Mouse (Mus musculus) lung, embryonic 15.5 days (tissue): ENCODE measurements around the gene Ift140. TPM values are rescaled to one million over a fixed set of nuclear protein-coding genes. Genes with fewer than 3 reads are reported as not detected.
A peak's percentile ranks its signal among the peaks of the same experiment; 100 is the strongest.

Source experiments
- ATAC-seq: fragments of 200-750 bp; cut with Nextera tagmentation; 2 replicates; pipeline ENCODE4 v1.8.0; 2017; ENCODE audit warnings: moderate number of reproducible peaks, borderline replicate concordance; ENCODE audit not compliant: low FRiP score, low TSS enrichment; ENCODE audit errors: extremely low read depth
- H3K27ac ChIP-seq: fragments of 300-500 bp; sonication (generic); 2 replicates; pipeline ENCODE4 v1.5.1; 2015; ENCODE audit warnings: moderate library complexity, mild to moderate bottlenecking, inconsistent platforms
- H3K27me3 ChIP-seq: fragments of 300-500 bp; sonication (generic); 2 replicates; pipeline ENCODE4 v1.6.1; 2015; ENCODE audit warnings: inconsistent platforms
- H3K36me3 ChIP-seq: fragments of 300-500 bp; sonication (generic); 2 replicates; pipeline ENCODE4 v1.6.1; 2015; ENCODE audit warnings: inconsistent platforms
- H3K4me1 ChIP-seq: fragments of 300-500 bp; sonication (generic); 2 replicates; pipeline ENCODE4 v1.6.1; 2015; ENCODE audit warnings: inconsistent platforms
- H3K4me2 ChIP-seq: fragments of 300-500 bp; sonication (generic); 2 replicates; pipeline ENCODE4 v1.6.1; 2015; ENCODE audit warnings: inconsistent platforms, mild to moderate bottlenecking, moderate library complexity
- H3K4me3 ChIP-seq: fragments of 300-500 bp; sonication (generic); 2 replicates; pipeline ENCODE4 v1.5.1; 2015; ENCODE audit warnings: mild to moderate bottlenecking, inconsistent platforms
- H3K9ac ChIP-seq: fragments of 300-500 bp; sonication (generic); 2 replicates; pipeline ENCODE4 v1.6.1; 2015; ENCODE audit warnings: inconsistent platforms
- H3K9me3 ChIP-seq: fragments of 300-500 bp; sonication (generic); 2 replicates; pipeline ENCODE4 v1.6.1; 2016; ENCODE audit warnings: inconsistent platforms
- WGBS: fragments of 180-500 bp; shearing (Covaris S2); methylation state at CpG from one replicate; pipeline ENCODE4 v1.1.7; 2015; 5-methylcytosine and 5-hydroxymethylcytosine counted together
- polyA plus RNA-seq: library from polyadenylated mRNA; unstranded; fragments of >200 nt; fragmentation: Nextera tagmentation; extraction: Ambion mirVana; gene quantifications from 2 replicates; pipeline ENCODE4 v1.2.1, GENCODE M21; 2015

The Ift140 gene
- 17.0 and 18.1 TPM in 2 replicates for polyA plus RNA-seq

GRCm38 (mm10) chr17:25015655-25016291, at the start of gene Ift140, which contains the start of gene Cramp1l:
TSS of gene Ift140 (plus strand) at chr17:25016085.
TSS of gene Cramp1l (minus strand) at chr17:25015788.
- peaks cover 19% of the 10 kb centered on the region for H3K4me1 ChIP-seq
- peaks cover 21% of the 10 kb centered on the region for H3K36me3 ChIP-seq
- peak within 1 kb of the TSS; percentile 91 for H3K4me2 ChIP-seq
- H3K9me3 ChIP-seq = no peaks in the 10 kb centered on the region
- WGBS = under 1% methylated on average over 62 of the region's 62 CpGs
- peak within 1 kb of the TSS; percentile 97 for H3K9ac ChIP-seq
- no peaks in the 10 kb centered on the region for H3K27me3 ChIP-seq
- ATAC-seq = peak; percentile 98
- peak within 1 kb of the TSS; percentile 86 for H3K27ac ChIP-seq
- peak within 1 kb of the TSS; percentile 92 for H3K4me3 ChIP-seq

DNA sequence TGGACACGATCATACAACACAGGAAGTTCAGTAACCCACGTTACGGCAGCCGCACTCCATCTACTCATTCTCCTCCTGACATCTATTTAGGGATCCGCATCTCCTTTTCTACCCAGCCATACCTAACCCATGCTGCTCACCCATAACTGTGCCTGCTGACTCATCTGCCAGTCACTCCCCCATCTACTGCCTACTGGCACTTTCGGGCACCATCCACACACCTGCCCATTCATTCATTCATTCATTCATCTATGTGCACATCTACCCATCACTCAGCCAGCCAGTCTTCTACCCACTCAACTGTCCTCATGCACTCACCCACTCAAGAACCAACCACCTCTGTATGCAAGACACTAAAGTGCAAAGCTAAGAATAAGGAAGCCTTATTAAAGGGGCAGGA, 28.7 kb upstream of the Ift140 start:
- no peak overlapping the region for H3K4me3 ChIP-seq
- no peak overlapping the region for H3K9ac ChIP-seq
- peaks cover 88% of the 10 kb centered on the region for H3K36me3 ChIP-seq
- no peak for ATAC-seq
- H3K9me3 ChIP-seq = no peaks in the 10 kb centered on the region
- WGBS = 90% methylated on average over 6 of the region's 6 CpGs
- no peak overlapping the region for H3K27ac ChIP-seq
- no peak overlapping the region for H3K4me2 ChIP-seq
- H3K4me1 ChIP-seq = no peaks in the 10 kb centered on the region
- H3K27me3 ChIP-seq = no peaks in the 10 kb centered on the region

- WGBS = 91% methylated on average over 6 of the region's 6 CpGs
- H3K9me3 ChIP-seq = no peaks in the 10 kb centered on the region
- H3K36me3 ChIP-seq = peaks cover 88% of the 10 kb centered on the region
- H3K27ac ChIP-seq = no peak overlapping the region
- H3K4me3 ChIP-seq = no peak overlapping the region
- H3K4me1 ChIP-seq = no peaks in the 10 kb centered on the region
- H3K27me3 ChIP-seq = no peaks in the 10 kb centered on the region
- no peak overlapping the region for H3K4me2 ChIP-seq
- H3K9ac ChIP-seq = no peak overlapping the region
- no peak for ATAC-seq
Measured at GRCm38 (mm10) chr17:24994721-24995120, 21.2 kb upstream of the Ift140 start.

GRCm38 (mm10) chr17:25005102-25005501, 10.8 kb upstream of the Ift140 start:
- no peak overlapping the region for H3K27ac ChIP-seq
- no peaks in the 10 kb centered on the region for H3K4me1 ChIP-seq
- peaks cover 67% of the 10 kb centered on the region for H3K36me3 ChIP-seq
- H3K9ac ChIP-seq = no peak overlapping the region
- WGBS = 90% methylated on average over 3 of the region's 3 CpGs
- no peaks in the 10 kb centered on the region for H3K9me3 ChIP-seq
- ATAC-seq = no peak
- H3K4me3 ChIP-seq = no peak overlapping the region
- no peaks in the 10 kb centered on the region for H3K27me3 ChIP-seq
- H3K4me2 ChIP-seq = no peak overlapping the region

GRCm38 (mm10) chr17:25007480-25007879, 8.4 kb upstream of the Ift140 start:
- H3K9ac ChIP-seq = no peak overlapping the region
- no peak overlapping the region for H3K4me2 ChIP-seq
- H3K27me3 ChIP-seq = no peaks in the 10 kb centered on the region

GRCm38 (mm10) chr17:25013606-25014501, 2.0 kb upstream of the Ift140 start:
- WGBS = under 1% methylated on average over 72 of the region's 81 CpGs
- H3K4me2 ChIP-seq = peak overlapping the region; percentile 91
- H3K9ac ChIP-seq = peak overlapping the region; percentile 97
- H3K4me3 ChIP-seq = peak overlapping the region; percentile 92
- ATAC-seq = no peak
- H3K36me3 ChIP-seq = peaks cover 34% of the 10 kb centered on the region
- peaks cover 19% of the 10 kb centered on the region for H3K4me1 ChIP-seq
- H3K27ac ChIP-seq = peak overlapping the region; percentile 74
- H3K9me3 ChIP-seq = no peaks in the 10 kb centered on the region
- no peaks in the 10 kb centered on the region for H3K27me3 ChIP-seq

More at GRCm38 (mm10) chr17:25007480-25007879, 8.4 kb upstream of the Ift140 start:
- H3K9me3 ChIP-seq = no peaks in the 10 kb centered on the region
- H3K27ac ChIP-seq = no peak overlapping the region
- peaks cover under 1% of the 10 kb centered on the region; the same call in 1 of the 2 replicates for H3K4me1 ChIP-seq
- no peak for ATAC-seq
- no peak overlapping the region for H3K4me3 ChIP-seq
- H3K36me3 ChIP-seq = peaks cover 71% of the 10 kb centered on the region

DNA sequence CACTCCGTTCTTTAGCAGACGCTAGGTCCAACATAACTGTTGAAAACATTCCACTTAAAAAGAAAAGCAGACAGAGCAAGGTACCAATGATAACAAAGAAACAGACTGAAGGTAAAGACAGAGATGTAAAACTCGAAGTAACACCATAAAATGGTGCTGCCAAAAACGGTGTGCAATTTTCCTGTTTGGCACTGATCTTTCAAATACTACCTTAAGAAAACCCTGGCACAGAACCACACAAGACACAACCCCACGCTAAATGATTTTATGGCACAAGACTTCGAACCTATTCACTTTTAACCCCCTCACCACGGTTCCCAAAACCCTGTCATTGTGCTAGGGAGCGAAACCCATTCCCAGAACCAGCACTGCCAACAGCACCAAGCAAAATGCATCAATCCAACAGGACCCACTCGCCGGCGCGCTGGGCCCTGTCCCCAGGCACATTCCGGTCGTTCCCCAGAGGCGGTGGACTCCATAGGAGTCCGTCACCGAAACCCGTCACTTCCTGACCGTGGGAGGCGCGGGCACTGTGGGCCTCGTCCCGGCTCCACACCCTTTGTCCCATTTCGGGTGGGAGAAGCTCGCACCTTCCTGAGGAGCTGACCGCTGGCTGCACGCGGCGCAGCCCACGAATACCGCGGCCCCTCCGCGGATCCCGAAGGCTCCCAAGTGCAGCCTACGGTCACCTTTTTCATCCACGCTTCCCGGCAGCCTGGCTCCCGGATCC, 879 bp upstream of the Ift140 start:
- Histone ChIP-seq H3K4me1 (peaks cover 19% of the 10 kb centered on the region), H3K9ac (peak overlapping the region; percentile 97), H3K9me3 (no peaks in the 10 kb centered on the region), H3K4me3 (peak overlapping the region; percentile 92), H3K4me2 (peak overlapping the region; percentile 91), H3K27ac (peak overlapping the region; percentile 83), H3K36me3 (peaks cover 29% of the 10 kb centered on the region), H3K27me3 (no peaks in the 10 kb centered on the region)
- peak; percentile 17 for ATAC-seq
- under 1% methylated on average over 39 of the region's 39 CpGs for WGBS

DNA sequence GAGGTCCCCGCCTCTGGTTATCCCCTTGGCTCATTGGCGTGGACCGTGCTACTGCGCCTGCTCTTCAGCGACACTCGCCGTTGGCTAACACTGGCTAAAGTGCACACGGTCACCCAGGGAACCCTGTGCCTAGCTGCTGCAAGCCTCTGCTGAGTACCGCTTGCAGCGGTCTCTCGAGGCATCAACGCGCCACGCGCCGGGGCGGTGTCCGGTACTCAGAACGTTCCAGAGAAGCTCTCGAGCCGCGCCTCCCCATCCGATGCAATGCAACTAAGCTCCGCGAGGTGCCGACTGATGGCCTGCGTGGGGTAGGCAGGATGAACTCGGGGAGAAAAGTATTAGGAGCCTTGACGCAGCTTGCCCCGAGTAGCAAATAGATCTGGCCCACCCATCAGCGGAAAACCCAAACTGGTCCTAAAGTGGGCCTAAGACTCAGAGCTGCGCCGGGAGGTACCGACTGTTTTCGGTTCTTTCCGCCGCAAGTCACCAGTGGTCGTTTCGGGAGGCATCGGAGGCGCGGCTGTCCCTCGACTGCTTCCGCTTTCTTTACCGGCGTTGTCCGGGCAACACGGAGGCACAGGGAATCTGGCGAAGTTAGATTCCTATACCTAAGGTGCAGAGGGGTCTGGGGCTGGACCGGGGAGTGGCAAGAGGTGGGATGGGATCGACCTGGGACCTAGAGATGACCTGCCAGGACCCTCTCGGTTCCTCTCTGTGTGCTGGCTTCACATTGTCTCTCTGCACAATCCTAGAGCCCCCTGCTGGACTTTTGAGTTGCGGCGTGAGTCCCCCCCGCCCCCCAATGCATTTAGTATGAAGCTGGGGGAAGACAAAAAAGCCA, 627 bp downstream of the Ift140 start:
- WGBS = under 1% methylated on average over 55 of the region's 55 CpGs
- Histone ChIP-seq H3K27ac (peak overlapping the region; percentile 86), H3K9ac (peak overlapping the region; percentile 70), H3K4me2 (peak overlapping the region; percentile 91), H3K9me3 (no peaks in the 10 kb centered on the region), H3K27me3 (no peaks in the 10 kb centered on the region), H3K4me3 (peak overlapping the region; percentile 92), H3K36me3 (peaks cover 14% of the 10 kb centered on the region), H3K4me1 (peaks cover 19% of the 10 kb centered on the region)
- ATAC-seq = peak; percentile 84

DNA sequence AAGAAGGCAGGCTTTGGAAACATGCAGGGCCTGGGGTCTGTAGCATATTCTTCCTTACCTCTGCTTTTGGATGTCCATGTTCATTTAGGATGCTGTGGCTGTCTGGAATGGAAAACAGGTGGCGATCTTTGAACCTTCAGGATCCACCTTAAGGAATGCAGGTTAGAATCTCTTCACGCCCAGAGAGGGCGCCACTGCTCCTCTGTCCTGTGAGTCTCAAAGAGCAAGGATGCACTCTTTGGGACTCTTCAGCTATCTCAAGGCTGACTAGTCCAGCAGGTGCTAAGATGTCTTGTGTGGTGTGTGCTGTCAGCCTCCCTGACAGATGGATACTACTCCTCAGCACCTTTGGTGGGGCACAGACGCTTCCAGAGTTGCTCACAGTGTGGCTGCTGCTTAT, 20.3 kb downstream of the Ift140 start:
- Histone ChIP-seq H3K4me2 (no peak overlapping the region), H3K27me3 (no peaks in the 10 kb centered on the region), H3K36me3 (peaks cover 26% of the 10 kb centered on the region; the same call in 1 of the 2 replicates), H3K4me1 (no peaks in the 10 kb centered on the region), H3K27ac (no peak overlapping the region), H3K9me3 (no peaks in the 10 kb centered on the region), H3K4me3 (no peak overlapping the region), H3K9ac (no peak overlapping the region)
- ATAC-seq = no peak
- 61% methylated on average over 4 of the region's 4 CpGs for WGBS

GRCm38 (mm10) chr17:25044879-25045278, 29.0 kb downstream of the Ift140 start:
- Histone ChIP-seq H3K9me3 (no peaks in the 10 kb centered on the region), H3K4me2 (no peak overlapping the region), H3K36me3 (0 out of 2 replicates have a peak, but pooled peaks cover 5% of the 10 kb centered on the region), H3K27ac (no peak overlapping the region), H3K4me3 (no peak overlapping the region), H3K27me3 (no peaks in the 10 kb centered on the region), H3K4me1 (no peaks in the 10 kb centered on the region), H3K9ac (no peak overlapping the region)
- 66% methylated on average over 7 of the region's 7 CpGs for WGBS
- no peak for ATAC-seq

GRCm38 (mm10) chr17:25045281-25045680, 29.4 kb downstream of the Ift140 start:
- H3K4me1 ChIP-seq = no peaks in the 10 kb centered on the region
- 82% methylated on average over 4 of the region's 4 CpGs for WGBS
- H3K9me3 ChIP-seq = no peaks in the 10 kb centered on the region
- H3K36me3 ChIP-seq = 0 out of 2 replicates have a peak, but pooled peaks cover 9% of the 10 kb centered on the region
- no peak overlapping the region for H3K27ac ChIP-seq
- H3K27me3 ChIP-seq = no peaks in the 10 kb centered on the region
- no peak overlapping the region for H3K9ac ChIP-seq
- no peak overlapping the region for H3K4me3 ChIP-seq
- ATAC-seq = no peak
- no peak overlapping the region for H3K4me2 ChIP-seq
